Mouse (Mus musculus): Measurements from ENCODE around the gene Sema5a. TPM values are rescaled to one million over a fixed set of nuclear protein-coding genes. Genes with fewer than 3 reads are reported as not detected.

The Sema5a gene
- polyA plus RNA-seq, 1 experiment from 2014 or later, result 4.4 TPM

GRCm38 (mm10) chr15:32437654-32438053, 193.0 kb downstream of the Sema5a start:
- Histone ChIP-seq H3K9ac (ENCODE audit: low read depth, low read length) (no peak overlapping the region), H3K27me3 (replicated peaks; ENCODE audit: control insufficient read depth, insufficient read depth, low read length) (no peaks in the 10 kb centered on the region), H3K36me3 (ENCODE audit: control insufficient read depth, insufficient read depth, low read length) (no peaks in the 10 kb centered on the region), H3K4me3 (ENCODE audit: low read depth, low read length) (no peak overlapping the region), H3K9me3 (ENCODE audit: control insufficient read depth, low read length) (no peaks in the 10 kb centered on the region), H3K27ac (ENCODE audit: low read depth, low read length) (no peak overlapping the region), H3K4me2 (no peak overlapping the region), H3K4me1 (replicated peaks; ENCODE audit: control insufficient read depth, insufficient read depth, low read length) (no peaks in the 10 kb centered on the region)
- WGBS, result 25% methylated on average over 6 of the region's 6 CpGs
- peak; percentile 35 for DNase-seq (ENCODE audit: low spot score)
- no peak for ATAC-seq (replicated peaks; ENCODE audit: low FRiP score)

- Histone ChIP-seq H3K4me3 (ENCODE audit: low read depth, low read length) (no peak overlapping the region), H3K9me3 (ENCODE audit: control insufficient read depth, low read length) (no peaks in the 10 kb centered on the region), H3K36me3 (ENCODE audit: control insufficient read depth, insufficient read depth, low read length) (no peaks in the 10 kb centered on the region), H3K4me2 (no peak overlapping the region), H3K4me1 (replicated peaks; ENCODE audit: control insufficient read depth, insufficient read depth, low read length) (no peaks in the 10 kb centered on the region), H3K9ac (ENCODE audit: low read depth, low read length) (no peak overlapping the region), H3K27ac (ENCODE audit: low read depth, low read length) (no peak overlapping the region), H3K27me3 (replicated peaks; ENCODE audit: control insufficient read depth, insufficient read depth, low read length) (no peaks in the 10 kb centered on the region)
- DNase-seq (ENCODE audit: low spot score), result no peak
- no peak for ATAC-seq (replicated peaks; ENCODE audit: low FRiP score)
- WGBS, result 83% methylated on average over 4 of the region's 4 CpGs
Measured at GRCm38 (mm10) chr15:32442745-32443144, 198.1 kb downstream of the Sema5a start.

GRCm38 (mm10) chr15:32447558-32448349, 203.1 kb downstream of the Sema5a start:
- DNase-seq (ENCODE audit: low spot score), result no peak
- no peaks in the 10 kb centered on the region for H3K36me3 ChIP-seq (ENCODE audit: control insufficient read depth, insufficient read depth, low read length)
- H3K9ac ChIP-seq (ENCODE audit: low read depth, low read length), result no peak overlapping the region
- H3K4me3 ChIP-seq (ENCODE audit: low read depth, low read length), result no peak overlapping the region
- 75% methylated on average over 7 of the region's 7 CpGs for WGBS
- H3K27me3 ChIP-seq (replicated peaks; ENCODE audit: control insufficient read depth, insufficient read depth, low read length), result no peaks in the 10 kb centered on the region
- ATAC-seq (replicated peaks; ENCODE audit: low FRiP score), result no peak
- H3K4me1 ChIP-seq (replicated peaks; ENCODE audit: control insufficient read depth, insufficient read depth, low read length), result no peaks in the 10 kb centered on the region
- H3K27ac ChIP-seq (ENCODE audit: low read depth, low read length), result no peak overlapping the region
- no peaks in the 10 kb centered on the region for H3K9me3 ChIP-seq (ENCODE audit: control insufficient read depth, low read length)
- no peak overlapping the region for H3K4me2 ChIP-seq

- DNase-seq (ENCODE audit: low spot score), result no peak
- Histone ChIP-seq H3K4me1 (replicated peaks; ENCODE audit: control insufficient read depth, insufficient read depth, low read length) (no peaks in the 10 kb centered on the region), H3K4me3 (ENCODE audit: low read depth, low read length) (no peak overlapping the region), H3K27ac (ENCODE audit: low read depth, low read length) (no peak overlapping the region), H3K4me2 (no peak overlapping the region), H3K9ac (ENCODE audit: low read depth, low read length) (no peak overlapping the region), H3K9me3 (ENCODE audit: control insufficient read depth, low read length) (no peaks in the 10 kb centered on the region), H3K36me3 (ENCODE audit: control insufficient read depth, insufficient read depth, low read length) (no peaks in the 10 kb centered on the region), H3K27me3 (replicated peaks; ENCODE audit: control insufficient read depth, insufficient read depth, low read length) (no peaks in the 10 kb centered on the region)
- no peak for ATAC-seq (replicated peaks; ENCODE audit: low FRiP score)
- 69% methylated on average over 2 of the region's 2 CpGs for WGBS
Measured at GRCm38 (mm10) chr15:32459046-32459445, 214.4 kb downstream of the Sema5a start.

GRCm38 (mm10) chr15:32460238-32460637, 215.6 kb downstream of the Sema5a start:
- no peaks in the 10 kb centered on the region for H3K4me1 ChIP-seq (replicated peaks; ENCODE audit: control insufficient read depth, insufficient read depth, low read length)
- no peak for ATAC-seq (replicated peaks; ENCODE audit: low FRiP score)
- H3K4me2 ChIP-seq, result no peak overlapping the region
- DNase-seq (ENCODE audit: low spot score), result no peak
- no peak overlapping the region for H3K9ac ChIP-seq (ENCODE audit: low read depth, low read length)
- H3K36me3 ChIP-seq (ENCODE audit: control insufficient read depth, insufficient read depth, low read length), result no peaks in the 10 kb centered on the region
- H3K9me3 ChIP-seq (ENCODE audit: control insufficient read depth, low read length), result no peaks in the 10 kb centered on the region
- WGBS, result 78% methylated on average over 7 of the region's 7 CpGs
- H3K27ac ChIP-seq (ENCODE audit: low read depth, low read length), result no peak overlapping the region
- no peak overlapping the region for H3K4me3 ChIP-seq (ENCODE audit: low read depth, low read length)
- no peaks in the 10 kb centered on the region for H3K27me3 ChIP-seq (replicated peaks; ENCODE audit: control insufficient read depth, insufficient read depth, low read length)

GRCm38 (mm10) chr15:32471480-32472050, 227.0 kb downstream of the Sema5a start:
- H3K27me3 ChIP-seq (replicated peaks; ENCODE audit: control insufficient read depth, insufficient read depth, low read length), result no peaks in the 10 kb centered on the region
- no peaks in the 10 kb centered on the region for H3K36me3 ChIP-seq (ENCODE audit: control insufficient read depth, insufficient read depth, low read length)
- H3K4me2 ChIP-seq, result no peak overlapping the region
- ATAC-seq (replicated peaks; ENCODE audit: low FRiP score) (no peak), DNase-seq (ENCODE audit: low spot score) (no peak)
- WGBS, result 58% methylated on average over 6 of the region's 6 CpGs
- H3K27ac ChIP-seq (ENCODE audit: low read depth, low read length), result no peak overlapping the region
- H3K9ac ChIP-seq (ENCODE audit: low read depth, low read length), result no peak overlapping the region
- no peak overlapping the region for H3K4me3 ChIP-seq (ENCODE audit: low read depth, low read length)
- no peaks in the 10 kb centered on the region for H3K9me3 ChIP-seq (ENCODE audit: control insufficient read depth, low read length)
- H3K4me1 ChIP-seq (replicated peaks; ENCODE audit: control insufficient read depth, insufficient read depth, low read length), result no peaks in the 10 kb centered on the region

- Histone ChIP-seq H3K36me3 (ENCODE audit: control insufficient read depth, insufficient read depth, low read length) (no peaks in the 10 kb centered on the region), H3K4me2 (no peak overlapping the region), H3K27ac (ENCODE audit: low read depth, low read length) (no peak overlapping the region), H3K4me1 (replicated peaks; ENCODE audit: control insufficient read depth, insufficient read depth, low read length) (no peaks in the 10 kb centered on the region), H3K27me3 (replicated peaks; ENCODE audit: control insufficient read depth, insufficient read depth, low read length) (no peaks in the 10 kb centered on the region), H3K4me3 (ENCODE audit: low read depth, low read length) (no peak overlapping the region), H3K9me3 (ENCODE audit: control insufficient read depth, low read length) (no peaks in the 10 kb centered on the region), H3K9ac (ENCODE audit: low read depth, low read length) (no peak overlapping the region)
- no peak for DNase-seq (ENCODE audit: low spot score)
- no peak for ATAC-seq (replicated peaks; ENCODE audit: low FRiP score)
Measured at GRCm38 (mm10) chr15:32480747-32481146, 236.1 kb downstream of the Sema5a start.

GRCm38 (mm10) chr15:32485064-32485964, 240.7 kb downstream of the Sema5a start:
- 77% methylated on average over 8 of the region's 8 CpGs for WGBS
- Histone ChIP-seq H3K4me2 (no peak overlapping the region), H3K9me3 (ENCODE audit: control insufficient read depth, low read length) (no peaks in the 10 kb centered on the region), H3K27ac (ENCODE audit: low read depth, low read length) (no peak overlapping the region), H3K36me3 (ENCODE audit: control insufficient read depth, insufficient read depth, low read length) (no peaks in the 10 kb centered on the region), H3K4me3 (ENCODE audit: low read depth, low read length) (no peak overlapping the region), H3K9ac (ENCODE audit: low read depth, low read length) (no peak overlapping the region), H3K4me1 (replicated peaks; ENCODE audit: control insufficient read depth, insufficient read depth, low read length) (no peaks in the 10 kb centered on the region), H3K27me3 (replicated peaks; ENCODE audit: control insufficient read depth, insufficient read depth, low read length) (no peaks in the 10 kb centered on the region)
- no peak for DNase-seq (ENCODE audit: low spot score)
- no peak for ATAC-seq (replicated peaks; ENCODE audit: low FRiP score)
